Mouse (Mus musculus) liver, embryonic 16.5 days (tissue): Measurements from ENCODE around the gene Ttbk2. TPM values are rescaled to one million over a fixed set of nuclear protein-coding genes. Genes with fewer than 3 reads are reported as not detected.

Source experiments
- ATAC-seq: fragments of 200-750 bp; cut with Nextera tagmentation; 2 replicates; pipeline ENCODE4 v1.8.0; 2017; ENCODE audit warnings: low read depth, mild to moderate bottlenecking, moderate number of reproducible peaks, moderate library complexity
- H3K27ac ChIP-seq: fragments of 300-500 bp; sonication (generic); 2 replicates; pipeline ENCODE4 v1.5.1; 2014; ENCODE audit warnings: mild to moderate bottlenecking, low read length
- H3K27me3 ChIP-seq: fragments of 300-500 bp; sonication (generic); 2 replicates; pipeline ENCODE4 v1.6.1; 2014; ENCODE audit warnings: low read depth, low read length, mixed read lengths; ENCODE audit not compliant: control insufficient read depth, insufficient read depth
- H3K36me3 ChIP-seq: fragments of 300-500 bp; sonication (generic); 2 replicates; pipeline ENCODE4 v1.6.1; 2014; ENCODE audit warnings: mild to moderate bottlenecking; ENCODE audit not compliant: control insufficient read depth, insufficient read depth
- H3K4me1 ChIP-seq: fragments of 300-500 bp; sonication (generic); 2 replicates; pipeline ENCODE4 v1.6.1; 2014; ENCODE audit warnings: low read depth, low read length, mixed read lengths; ENCODE audit not compliant: control insufficient read depth
- H3K4me2 ChIP-seq: fragments of 300-500 bp; sonication (generic); 2 replicates; pipeline ENCODE4 v1.6.1; 2014; ENCODE audit warnings: low read depth, low read length, mixed read lengths
- H3K4me3 ChIP-seq: fragments of 300-500 bp; sonication (generic); 2 replicates; pipeline ENCODE4 v1.5.1; 2014; ENCODE audit warnings: low read depth, mild to moderate bottlenecking, low read length
- H3K9ac ChIP-seq: fragments of 300-500 bp; sonication (generic); 2 replicates; pipeline ENCODE4 v1.6.1; 2014; ENCODE audit warnings: low read depth, low read length
- H3K9me3 ChIP-seq: fragments of 300-500 bp; sonication (generic); replicated peaks from 2 replicates; pipeline ENCODE4 v1.6.1; 2016; ENCODE audit warnings: low read length; ENCODE audit not compliant: control insufficient read depth
- WGBS: fragments of 180-500 bp; shearing (Covaris S2); extraction: QIAGEN DNeasy Blood & Tissue Kit; methylation state at CpG from one replicate; pipeline ENCODE4 v1.1.7; 2014; ENCODE audit not compliant: insufficient replicate concordance; 5-methylcytosine and 5-hydroxymethylcytosine counted together
- polyA plus RNA-seq: library from polyadenylated mRNA; unstranded; fragments of >200 nt; fragmentation: Nextera tagmentation; extraction: Ambion mirVana; gene quantifications from 2 replicates; pipeline ENCODE4 v1.2.1, GENCODE M21; 2015

Ttbk2 gene
- 0.40 and 0.41 TPM in 2 replicates for polyA plus RNA-seq

- peaks cover 11% of the 10 kb centered on the region for H3K4me1 ChIP-seq
- peak within 1 kb of the TSS; percentile 89 for H3K4me3 ChIP-seq
- peak; percentile 99 for ATAC-seq
- H3K9ac ChIP-seq: peak within 1 kb of the TSS; percentile 86
- H3K36me3 ChIP-seq: no peaks in the 10 kb centered on the region
- H3K27ac ChIP-seq: peak within 1 kb of the TSS; percentile 64
- no peaks in the 10 kb centered on the region for H3K9me3 ChIP-seq
- no peaks in the 10 kb centered on the region for H3K27me3 ChIP-seq
- WGBS: under 1% methylated on average over 39 of the region's 39 CpGs
- H3K4me2 ChIP-seq: peak within 1 kb of the TSS; percentile 83
These were observed at the start of gene Ttbk2 for GRCm38 (mm10) chr2:120850424-120851082. Gene Ttbk2, minus strand, starts transcription at chr2:120850604.

GRCm38 (mm10) chr2:120896361-120896760 is 46.0 kb upstream of the Ttbk2 start:
- no peak for ATAC-seq

GRCm38 (mm10) chr2:120887601-120888000 is 37.2 kb upstream of the Ttbk2 start:
- Histone ChIP-seq H3K27me3 (no peaks in the 10 kb centered on the region), H3K36me3 (peaks cover 28% of the 10 kb centered on the region)
- ATAC-seq: no peak

More at GRCm38 (mm10) chr2:120896361-120896760, 46.0 kb upstream of the Ttbk2 start:
- H3K4me3 ChIP-seq: no peak overlapping the region
- peaks cover 33% of the 10 kb centered on the region for H3K36me3 ChIP-seq
- no peak overlapping the region for H3K4me2 ChIP-seq
- 95% methylated on average over 3 of the region's 3 CpGs for WGBS
- no peaks in the 10 kb centered on the region for H3K27me3 ChIP-seq
- H3K9ac ChIP-seq: no peak overlapping the region
- no peak overlapping the region for H3K27ac ChIP-seq
- H3K9me3 ChIP-seq: no peaks in the 10 kb centered on the region
- no peaks in the 10 kb centered on the region for H3K4me1 ChIP-seq

GRCm38 (mm10) chr2:120873192-120873591 is 22.8 kb upstream of the Ttbk2 start:
- 74% methylated on average over 2 of the region's 2 CpGs for WGBS
- Histone ChIP-seq H3K4me1 (no peaks in the 10 kb centered on the region), H3K4me2 (no peak overlapping the region), H3K27me3 (no peaks in the 10 kb centered on the region), H3K27ac (no peak overlapping the region), H3K9ac (no peak overlapping the region), H3K9me3 (no peaks in the 10 kb centered on the region), H3K36me3 (peaks cover 20% of the 10 kb centered on the region), H3K4me3 (no peak overlapping the region)
- no peak for ATAC-seq

More at GRCm38 (mm10) chr2:120887601-120888000, 37.2 kb upstream of the Ttbk2 start:
- no peak overlapping the region for H3K9ac ChIP-seq
- H3K4me3 ChIP-seq: no peak overlapping the region
- no peak overlapping the region for H3K27ac ChIP-seq
- H3K9me3 ChIP-seq: no peaks in the 10 kb centered on the region
- no peak overlapping the region for H3K4me2 ChIP-seq
- no peaks in the 10 kb centered on the region for H3K4me1 ChIP-seq
- WGBS: 77% methylated on average over 5 of the region's 5 CpGs

GRCm38 (mm10) chr2:120871447-120872336 is 21.3 kb upstream of the Ttbk2 start:
- no peak for ATAC-seq
- 83% methylated on average over 9 of the region's 9 CpGs for WGBS
- Histone ChIP-seq H3K27me3 (no peaks in the 10 kb centered on the region), H3K9me3 (no peaks in the 10 kb centered on the region), H3K4me2 (no peak overlapping the region), H3K9ac (no peak overlapping the region), H3K36me3 (peaks cover 23% of the 10 kb centered on the region), H3K4me1 (no peaks in the 10 kb centered on the region), H3K27ac (no peak overlapping the region), H3K4me3 (no peak overlapping the region)

GRCm38 (mm10) chr2:120867336-120867735 is 16.9 kb upstream of the Ttbk2 start:
- Histone ChIP-seq H3K4me3 (no peak overlapping the region), H3K27me3 (no peaks in the 10 kb centered on the region), H3K36me3 (peaks cover 30% of the 10 kb centered on the region), H3K4me2 (no peak overlapping the region), H3K4me1 (no peaks in the 10 kb centered on the region), H3K27ac (no peak overlapping the region), H3K9ac (no peak overlapping the region), H3K9me3 (no peaks in the 10 kb centered on the region)
- ATAC-seq: no peak
- 84% methylated on average over 5 of the region's 5 CpGs for WGBS

GRCm38 (mm10) chr2:120866561-120866960 is 16.2 kb upstream of the Ttbk2 start:
- Histone ChIP-seq H3K4me1 (no peaks in the 10 kb centered on the region), H3K36me3 (peaks cover 35% of the 10 kb centered on the region), H3K27ac (no peak overlapping the region), H3K9me3 (no peaks in the 10 kb centered on the region), H3K4me2 (no peak overlapping the region), H3K9ac (no peak overlapping the region), H3K4me3 (no peak overlapping the region), H3K27me3 (no peaks in the 10 kb centered on the region)
- WGBS: 19% methylated on average over 1 of the region's 1 CpGs
- no peak for ATAC-seq

GRCm38 (mm10) chr2:120863389-120863788 is 13.0 kb upstream of the Ttbk2 start:
- no peak for ATAC-seq
- Histone ChIP-seq H3K36me3 (peaks cover 31% of the 10 kb centered on the region), H3K9ac (no peak overlapping the region), H3K27me3 (no peaks in the 10 kb centered on the region), H3K27ac (no peak overlapping the region), H3K4me3 (no peak overlapping the region), H3K4me1 (no peaks in the 10 kb centered on the region), H3K9me3 (no peaks in the 10 kb centered on the region), H3K4me2 (no peak overlapping the region)
- 96% methylated on average over 1 of the region's 1 CpGs for WGBS

GRCm38 (mm10) chr2:120860699-120861098 is 10.3 kb upstream of the Ttbk2 start:
- Histone ChIP-seq H3K9me3 (no peaks in the 10 kb centered on the region), H3K27me3 (no peaks in the 10 kb centered on the region), H3K27ac (no peak overlapping the region), H3K9ac (no peak overlapping the region), H3K4me3 (no peak overlapping the region), H3K36me3 (peaks cover 27% of the 10 kb centered on the region), H3K4me1 (no peaks in the 10 kb centered on the region), H3K4me2 (no peak overlapping the region)
- 51% methylated on average over 1 of the region's 1 CpGs for WGBS
- ATAC-seq: no peak
